In genomic region chr7:16874190-16874589, GRCm38 (mm10) we compare ENCODE assay signal across 8 mouse cellular contexts. TPM values are rescaled to one million over a fixed set of nuclear protein-coding genes. Genes with fewer than 3 reads are reported as not detected.
DNase-seq lines count a peak whose midpoint lies in the region; ATAC-seq and TF ChIP-seq lines count a peak whose summit lies in the region.

No protein-coding gene starts in this region.

- H3K4me1 ChIP-seq in bone marrow, adult 2 months (ENCODE audit: control insufficient read depth, insufficient read depth, low read length), result peaks cover 2% of the 10 kb centered on the region
- peaks cover 10% of the 10 kb centered on the region; the same call in 1 of the 2 replicates for H3K4me1 ChIP-seq in heart, embryonic 11.5 days (ENCODE audit: control insufficient read depth, insufficient read depth, low read length)
- H3K4me1 ChIP-seq in kidney, embryonic 16.5 days (ENCODE audit: insufficient read depth, low read length), result peaks cover 15% of the 10 kb centered on the region
- peaks cover 18% of the 10 kb centered on the region for H3K4me1 ChIP-seq in liver, embryonic 11.5 days (replicated peaks; ENCODE audit: control insufficient read depth, insufficient read depth, low read length)
- peaks cover 12% of the 10 kb centered on the region; the same call in 1 of the 2 replicates for H3K4me1 ChIP-seq in stomach, embryonic 15.5 days

- H3K9me3 ChIP-seq in heart, embryonic 11.5 days (replicated peaks; ENCODE audit: control insufficient read depth, low read length), result no peaks in the 10 kb centered on the region
- no peaks in the 10 kb centered on the region for H3K9me3 ChIP-seq in kidney, embryonic 16.5 days (ENCODE audit: low read length)
- no peaks in the 10 kb centered on the region for H3K9me3 ChIP-seq in liver, embryonic 11.5 days (ENCODE audit: control insufficient read depth, low read length)
- no peaks in the 10 kb centered on the region for H3K9me3 ChIP-seq in stomach, embryonic 15.5 days

- H3K9ac ChIP-seq in heart, embryonic 11.5 days (ENCODE audit: low read depth, low read length), result peak overlapping the region; percentile 23; the same call in 1 of the 2 replicates
- H3K9ac ChIP-seq in kidney, embryonic 16.5 days (replicated peaks; ENCODE audit: low read length), result peak overlapping the region; percentile 19
- peak overlapping the region; percentile 34; the same call in 1 of the 2 replicates for H3K9ac ChIP-seq in liver, embryonic 11.5 days (ENCODE audit: low read depth, low read length)
- H3K9ac ChIP-seq in stomach, embryonic 15.5 days, result no peak overlapping the region

- peak; percentile 72 for ATAC-seq in erythroblast, adult 5-6 weeks (replicated peaks; ENCODE audit: low FRiP score, poor library complexity, severe bottlenecking)
- ATAC-seq in heart, embryonic 11.5 days (replicated peaks; ENCODE audit: insufficient number of reproducible peaks, low FRiP score, low TSS enrichment), result no peak
- no peak for ATAC-seq in kidney, embryonic 16.5 days (ENCODE audit: low FRiP score, low TSS enrichment)
- no peak for ATAC-seq in liver, embryonic 11.5 days (replicated peaks; ENCODE audit: low FRiP score)
- no peak for ATAC-seq in stomach, embryonic 15.5 days (ENCODE audit: insufficient read depth, low FRiP score, low read depth)

- no peak overlapping the region for H3K4me3 ChIP-seq in bone marrow, adult 2 months (replicated peaks; ENCODE audit: control insufficient read depth, low read depth, low read length)
- peak overlapping the region; percentile 82 for H3K4me3 ChIP-seq in heart, embryonic 11.5 days (ENCODE audit: low read depth, low read length)
- peak overlapping the region; percentile 32 for H3K4me3 ChIP-seq in kidney, embryonic 16.5 days (ENCODE audit: low read length)
- H3K4me3 ChIP-seq in liver, embryonic 11.5 days (ENCODE audit: low read depth, low read length), result peak overlapping the region; percentile 41
- H3K4me3 ChIP-seq in myocyte, result peak overlapping the region; percentile 32
- peak overlapping the region; percentile 78 for H3K4me3 ChIP-seq in stomach, embryonic 15.5 days (replicated peaks)

- TF ChIP-seq CTCF in bone marrow, adult 2 months (IDR thresholded peaks at IDR 0.05; ENCODE audit: control insufficient read depth, insufficient read depth, low read length), result peak; percentile 94

- no peaks in the 10 kb centered on the region for H3K27me3 ChIP-seq in heart, embryonic 11.5 days (ENCODE audit: control insufficient read depth, insufficient read depth, low read length)
- no peaks in the 10 kb centered on the region for H3K27me3 ChIP-seq in kidney, embryonic 16.5 days (ENCODE audit: insufficient read depth, low read length)
- peaks cover 12% of the 10 kb centered on the region for H3K27me3 ChIP-seq in liver, embryonic 11.5 days (replicated peaks; ENCODE audit: control insufficient read depth, insufficient read depth, low read length)
- H3K27me3 ChIP-seq in myocyte (ENCODE audit: control insufficient read depth, insufficient read depth, insufficient read length), result no peaks in the 10 kb centered on the region
- H3K27me3 ChIP-seq in stomach, embryonic 15.5 days (replicated peaks), result no peaks in the 10 kb centered on the region

- 3% methylated on average over 17 of the region's 17 CpGs for WGBS in bone marrow, adult 2 months
- 3% methylated on average over 17 of the region's 17 CpGs for WGBS in heart, embryonic 11.5 days (ENCODE audit: insufficient replicate concordance)
- 3% methylated on average over 17 of the region's 17 CpGs for WGBS in kidney, embryonic 16.5 days
- WGBS in liver, embryonic 11.5 days, result 4% methylated on average over 17 of the region's 17 CpGs
- 5% methylated on average over 17 of the region's 17 CpGs for WGBS in stomach, embryonic 15.5 days

- peaks cover 3% of the 10 kb centered on the region for H3K79me2 ChIP-seq in myocyte (ENCODE audit: control insufficient read depth, insufficient read depth)

- H3K4me2 ChIP-seq in heart, embryonic 11.5 days, result peak overlapping the region; percentile 66
- peak overlapping the region; percentile 91 for H3K4me2 ChIP-seq in kidney, embryonic 16.5 days (replicated peaks; ENCODE audit: low read depth, low read length)
- peak overlapping the region; percentile 87 for H3K4me2 ChIP-seq in liver, embryonic 11.5 days
- peak overlapping the region; percentile 85 for H3K4me2 ChIP-seq in myocyte (ENCODE audit: low read depth)
- peak overlapping the region; percentile 51 for H3K4me2 ChIP-seq in stomach, embryonic 15.5 days

- no peak overlapping the region for H3K27ac ChIP-seq in bone marrow, adult 2 months (ENCODE audit: control insufficient read depth, insufficient read depth, low read depth, low read length, poor library complexity)
- peak overlapping the region; percentile 89 for H3K27ac ChIP-seq in heart, embryonic 11.5 days (ENCODE audit: low read depth, low read length)
- H3K27ac ChIP-seq in kidney, embryonic 16.5 days (ENCODE audit: low read length), result peak overlapping the region; percentile 93
- H3K27ac ChIP-seq in liver, embryonic 11.5 days (ENCODE audit: low read depth, low read length), result peak overlapping the region; percentile 51
- peak overlapping the region; percentile 93 for H3K27ac ChIP-seq in stomach, embryonic 15.5 days

- no peak overlapping the region for H3ac ChIP-seq in myocyte (ENCODE audit: control insufficient read depth, insufficient read length)

- H3K36me3 ChIP-seq in heart, embryonic 11.5 days (ENCODE audit: control insufficient read depth, insufficient read depth, low read length), result peaks cover 4% of the 10 kb centered on the region; the same call in 1 of the 2 replicates
- peaks cover 11% of the 10 kb centered on the region; the same call in 1 of the 2 replicates for H3K36me3 ChIP-seq in kidney, embryonic 16.5 days (ENCODE audit: insufficient read depth, low read length)
- 0 out of 2 replicates have a peak, but pooled peaks cover 3% of the 10 kb centered on the region for H3K36me3 ChIP-seq in liver, embryonic 11.5 days (ENCODE audit: control insufficient read depth, insufficient read depth, low read length)
- no peaks in the 10 kb centered on the region for H3K36me3 ChIP-seq in myocyte (ENCODE audit: control insufficient read depth, insufficient read depth)
- H3K36me3 ChIP-seq in stomach, embryonic 15.5 days, result 0 out of 2 replicates have a peak, but pooled peaks cover 5% of the 10 kb centered on the region

- peak; percentile 88 to 89 for DNase-seq in B cell, adult 2 months
- peak; percentile 63 for DNase-seq in liver, embryonic 11.5 days (ENCODE audit: low spot score)

- TF ChIP-seq POLR2A in bone marrow, adult 2 months (IDR thresholded peaks at IDR 0.05; ENCODE audit: borderline replicate concordance, control insufficient read depth, low read depth, low read length), result no peak
- TF ChIP-seq POLR2A in myocyte (IDR thresholded peaks at IDR 0.05; ENCODE audit: insufficient read length, low read depth), result no peak

RNA-seq across cellular contexts. Expression of gene Dact3, which starts 0.9 kb away (rescaled TPM):
- polyA plus RNA-seq in bone marrow, adult 2 months (2011; ENCODE audit: insufficient read depth, insufficient read length, low replicate concordance, missing spikeins), result 0.54 and 1.7 TPM in 2 replicates
- not detected in 2 replicates for total RNA-seq in erythroblast, adult 5-6 weeks (2015; ENCODE audit: low replicate concordance)
- total RNA-seq in erythroblast, adult 5-6 weeks (2017; ENCODE audit: low replicate concordance), result not detected in 2 replicates
- polyA plus RNA-seq in heart, embryonic 11.5 days (2014; fragmentation: Nextera tagmentation; extraction: Ambion mirVana), result 9.5 and 10.6 TPM in 2 replicates
- polyA plus RNA-seq in kidney, embryonic 16.5 days (2015; fragmentation: Nextera tagmentation; extraction: Ambion mirVana), result 2.0 and 2.1 TPM in 2 replicates
- polyA plus RNA-seq in liver, embryonic 11.5 days (2014; fragmentation: Nextera tagmentation; extraction: Ambion mirVana), result 2.5 and 2.6 TPM in 2 replicates
- 10.0 TPM for polyA plus RNA-seq in myocyte (2012; fragmentation: generic; extraction: Trizol)
- polyA plus RNA-seq in stomach, embryonic 15.5 days (2015; fragmentation: Nextera tagmentation; extraction: Ambion mirVana), result 3.9 and 4.6 TPM in 2 replicates

RNA-seq across cellular contexts. Expression of gene Gng8, which starts 17.4 kb away (rescaled TPM):
- not detected in 2 replicates for polyA plus RNA-seq in bone marrow, adult 2 months (2011; ENCODE audit: insufficient read depth, insufficient read length, low replicate concordance, missing spikeins)
- total RNA-seq in erythroblast, adult 5-6 weeks (2015; ENCODE audit: low replicate concordance), result not detected in 2 replicates
- not detected in 2 replicates for total RNA-seq in erythroblast, adult 5-6 weeks (2017; ENCODE audit: low replicate concordance)
- 3.5 and 4.2 TPM in 2 replicates for polyA plus RNA-seq in heart, embryonic 11.5 days (2014; fragmentation: Nextera tagmentation; extraction: Ambion mirVana)
- polyA plus RNA-seq in kidney, embryonic 16.5 days (2015; fragmentation: Nextera tagmentation; extraction: Ambion mirVana), result 7.7 and 10.5 TPM in 2 replicates
- 1.8 and 3.3 TPM in 2 replicates for polyA plus RNA-seq in liver, embryonic 11.5 days (2014; fragmentation: Nextera tagmentation; extraction: Ambion mirVana)
- 3.8 TPM for polyA plus RNA-seq in myocyte (2012; fragmentation: generic; extraction: Trizol)
- 8.9 and 9.8 TPM in 2 replicates for polyA plus RNA-seq in stomach, embryonic 15.5 days (2015; fragmentation: Nextera tagmentation; extraction: Ambion mirVana)

RNA-seq across cellular contexts. Expression of gene Prkd2, which starts 31.5 kb away (rescaled TPM):
- polyA plus RNA-seq in bone marrow, adult 2 months (2011; ENCODE audit: insufficient read depth, insufficient read length, low replicate concordance, missing spikeins), result 22.7 and 34.2 TPM in 2 replicates
- total RNA-seq in erythroblast, adult 5-6 weeks (2015; ENCODE audit: low replicate concordance), result 4.6 and 18.8 TPM in 2 replicates
- total RNA-seq in erythroblast, adult 5-6 weeks (2017; ENCODE audit: low replicate concordance), result 2.5 and 5.1 TPM in 2 replicates
- polyA plus RNA-seq in heart, embryonic 11.5 days (2014; fragmentation: Nextera tagmentation; extraction: Ambion mirVana), result 10.8 and 11.6 TPM in 2 replicates
- polyA plus RNA-seq in kidney, embryonic 16.5 days (2015; fragmentation: Nextera tagmentation; extraction: Ambion mirVana), result 16.2 and 17.8 TPM in 2 replicates
- 7.6 and 8.4 TPM in 2 replicates for polyA plus RNA-seq in liver, embryonic 11.5 days (2014; fragmentation: Nextera tagmentation; extraction: Ambion mirVana)
- polyA plus RNA-seq in myocyte (2012; fragmentation: generic; extraction: Trizol), result 4.7 TPM
- polyA plus RNA-seq in stomach, embryonic 15.5 days (2015; fragmentation: Nextera tagmentation; extraction: Ambion mirVana), result 11.6 and 12.2 TPM in 2 replicates

RNA-seq across cellular contexts. Expression of gene Ptgir, which starts 32.1 kb away (rescaled TPM):
- 8.3 and 13.0 TPM in 2 replicates for polyA plus RNA-seq in bone marrow, adult 2 months (2011; ENCODE audit: insufficient read depth, insufficient read length, low replicate concordance, missing spikeins)
- total RNA-seq in erythroblast, adult 5-6 weeks (2015; ENCODE audit: low replicate concordance), result 1.3 and 6.7 TPM in 2 replicates
- 1.5 and 1.8 TPM in 2 replicates for total RNA-seq in erythroblast, adult 5-6 weeks (2017; ENCODE audit: low replicate concordance)
- 0.19 and 0.34 TPM in 2 replicates for polyA plus RNA-seq in heart, embryonic 11.5 days (2014; fragmentation: Nextera tagmentation; extraction: Ambion mirVana)
- 1.9 and 2.6 TPM in 2 replicates for polyA plus RNA-seq in kidney, embryonic 16.5 days (2015; fragmentation: Nextera tagmentation; extraction: Ambion mirVana)
- polyA plus RNA-seq in liver, embryonic 11.5 days (2014; fragmentation: Nextera tagmentation; extraction: Ambion mirVana), result 1.2 and 1.3 TPM in 2 replicates
- polyA plus RNA-seq in myocyte (2012; fragmentation: generic; extraction: Trizol), result 2.6 TPM
- polyA plus RNA-seq in stomach, embryonic 15.5 days (2015; fragmentation: Nextera tagmentation; extraction: Ambion mirVana), result 2.4 and 2.5 TPM in 2 replicates

RNA-seq across cellular contexts. Expression of gene Calm3, which starts 49.7 kb away (rescaled TPM):
- polyA plus RNA-seq in bone marrow, adult 2 months (2011; ENCODE audit: insufficient read depth, insufficient read length, low replicate concordance, missing spikeins), result 307 and 376 TPM in 2 replicates
- total RNA-seq in erythroblast, adult 5-6 weeks (2015; ENCODE audit: low replicate concordance), result 41.1 and 44.1 TPM in 2 replicates
- 157 and 162 TPM in 2 replicates for total RNA-seq in erythroblast, adult 5-6 weeks (2017; ENCODE audit: low replicate concordance)
- 150 and 156 TPM in 2 replicates for polyA plus RNA-seq in heart, embryonic 11.5 days (2014; fragmentation: Nextera tagmentation; extraction: Ambion mirVana)
- 145 and 154 TPM in 2 replicates for polyA plus RNA-seq in kidney, embryonic 16.5 days (2015; fragmentation: Nextera tagmentation; extraction: Ambion mirVana)
- polyA plus RNA-seq in liver, embryonic 11.5 days (2014; fragmentation: Nextera tagmentation; extraction: Ambion mirVana), result 147 and 169 TPM in 2 replicates
- polyA plus RNA-seq in myocyte (2012; fragmentation: generic; extraction: Trizol), result 336 TPM
- polyA plus RNA-seq in stomach, embryonic 15.5 days (2015; fragmentation: Nextera tagmentation; extraction: Ambion mirVana), result 101 and 113 TPM in 2 replicates
